Mouse (Mus musculus) liver, embryonic 16.5 days (tissue): Measurements from ENCODE around the gene Sncb. TPM values are rescaled to one million over a fixed set of nuclear protein-coding genes. Genes with fewer than 3 reads are reported as not detected.

Experiments
- ATAC-seq: fragments of 200-750 bp; cut with Nextera tagmentation; 2 replicates; pipeline ENCODE4 v1.8.0; 2017; ENCODE audit warnings: low read depth, mild to moderate bottlenecking, moderate number of reproducible peaks, moderate library complexity
- H3K27ac ChIP-seq: fragments of 300-500 bp; sonication (generic); 2 replicates; pipeline ENCODE4 v1.5.1; 2014; ENCODE audit warnings: mild to moderate bottlenecking, low read length
- H3K27me3 ChIP-seq: fragments of 300-500 bp; sonication (generic); 2 replicates; pipeline ENCODE4 v1.6.1; 2014; ENCODE audit warnings: low read depth, low read length, mixed read lengths; ENCODE audit not compliant: control insufficient read depth, insufficient read depth
- H3K36me3 ChIP-seq: fragments of 300-500 bp; sonication (generic); 2 replicates; pipeline ENCODE4 v1.6.1; 2014; ENCODE audit warnings: mild to moderate bottlenecking; ENCODE audit not compliant: control insufficient read depth, insufficient read depth
- H3K4me1 ChIP-seq: fragments of 300-500 bp; sonication (generic); 2 replicates; pipeline ENCODE4 v1.6.1; 2014; ENCODE audit warnings: low read depth, low read length, mixed read lengths; ENCODE audit not compliant: control insufficient read depth
- H3K4me2 ChIP-seq: fragments of 300-500 bp; sonication (generic); 2 replicates; pipeline ENCODE4 v1.6.1; 2014; ENCODE audit warnings: low read depth, low read length, mixed read lengths
- H3K4me3 ChIP-seq: fragments of 300-500 bp; sonication (generic); 2 replicates; pipeline ENCODE4 v1.5.1; 2014; ENCODE audit warnings: low read depth, mild to moderate bottlenecking, low read length
- H3K9ac ChIP-seq: fragments of 300-500 bp; sonication (generic); 2 replicates; pipeline ENCODE4 v1.6.1; 2014; ENCODE audit warnings: low read depth, low read length
- H3K9me3 ChIP-seq: fragments of 300-500 bp; sonication (generic); replicated peaks from 2 replicates; pipeline ENCODE4 v1.6.1; 2016; ENCODE audit warnings: low read length; ENCODE audit not compliant: control insufficient read depth
- WGBS: fragments of 180-500 bp; shearing (Covaris S2); extraction: QIAGEN DNeasy Blood & Tissue Kit; methylation state at CpG from one replicate; pipeline ENCODE4 v1.1.7; 2014; ENCODE audit not compliant: insufficient replicate concordance; 5-methylcytosine and 5-hydroxymethylcytosine counted together
- polyA plus RNA-seq: library from polyadenylated mRNA; unstranded; fragments of >200 nt; fragmentation: Nextera tagmentation; extraction: Ambion mirVana; gene quantifications from 2 replicates; pipeline ENCODE4 v1.2.1, GENCODE M21; 2015

Gene Sncb
- polyA plus RNA-seq, 1 experiment from 2014 or later, result not detected

- no peak overlapping the region for H3K9ac ChIP-seq
- WGBS, result 40% methylated on average over 4 of the region's 4 CpGs
- no peaks in the 10 kb centered on the region; the same call in 1 of the 2 replicates for H3K36me3 ChIP-seq
- H3K9me3 ChIP-seq, result no peaks in the 10 kb centered on the region
- no peak overlapping the region for H3K4me2 ChIP-seq
- no peaks in the 10 kb centered on the region for H3K27me3 ChIP-seq
- no peak overlapping the region for H3K27ac ChIP-seq
- H3K4me1 ChIP-seq, result no peaks in the 10 kb centered on the region
- no peak overlapping the region for H3K4me3 ChIP-seq
- no peak for ATAC-seq
Observed at GRCm38 (mm10) chr13:54714393-54714792, 52.0 kb downstream of the Sncb start.

- no peak overlapping the region for H3K4me2 ChIP-seq
- no peaks in the 10 kb centered on the region for H3K9me3 ChIP-seq
- H3K36me3 ChIP-seq, result no peaks in the 10 kb centered on the region
- H3K27ac ChIP-seq, result no peak overlapping the region
- 52% methylated on average over 3 of the region's 3 CpGs for WGBS
- H3K9ac ChIP-seq, result no peak overlapping the region
- H3K4me1 ChIP-seq, result no peaks in the 10 kb centered on the region
- no peak for ATAC-seq
- no peaks in the 10 kb centered on the region for H3K27me3 ChIP-seq
- H3K4me3 ChIP-seq, result no peak overlapping the region
Observed at GRCm38 (mm10) chr13:54710866-54711265, 55.5 kb downstream of the Sncb start.

Other genes with a start within 250 kb of the Sncb start
- 47.7 and 50.2 TPM in 2 replicates for gene 4833439L19Rik, start 201.2 kb downstream of the Sncb start, polyA plus RNA-seq
- 7.6 and 8.4 TPM in 2 replicates for gene Arl10, start 191.6 kb downstream of the Sncb start, polyA plus RNA-seq
- gene Nop16, start 176.5 kb downstream of the Sncb start, polyA plus RNA-seq, result 37.9 and 41.0 TPM in 2 replicates
- gene Higd2a, start 176.4 kb downstream of the Sncb start, polyA plus RNA-seq, result 102 and 108 TPM in 2 replicates
- 30.8 and 33.2 TPM in 2 replicates for gene Cltb, start 155.3 kb downstream of the Sncb start, polyA plus RNA-seq
- 28.9 and 29.9 TPM in 2 replicates for gene Faf2, start 144.8 kb downstream of the Sncb start, polyA plus RNA-seq
- gene Rnf44, start 72.7 kb downstream of the Sncb start, polyA plus RNA-seq, result 24.6 and 27.8 TPM in 2 replicates
- 23.4 and 26.1 TPM in 2 replicates for gene Cdhr2, start 65.1 kb downstream of the Sncb start, polyA plus RNA-seq
- 0.02 TPM in 1 of 2 replicates, not detected in the other for gene Gprin1, start 16.7 kb downstream of the Sncb start, polyA plus RNA-seq
- gene Eif4e1b, start 17.4 kb upstream of the Sncb start, polyA plus RNA-seq, result not detected in 2 replicates
- 1.4 and 1.6 TPM in 2 replicates for gene Tspan17, start 22.8 kb upstream of the Sncb start, polyA plus RNA-seq
- gene Unc5a, start 182.8 kb upstream of the Sncb start, polyA plus RNA-seq, result 0.29 and 0.66 TPM in 2 replicates